Comparison of ENCODE assay signal across 24 mouse cellular contexts in the genomic region with DNA sequence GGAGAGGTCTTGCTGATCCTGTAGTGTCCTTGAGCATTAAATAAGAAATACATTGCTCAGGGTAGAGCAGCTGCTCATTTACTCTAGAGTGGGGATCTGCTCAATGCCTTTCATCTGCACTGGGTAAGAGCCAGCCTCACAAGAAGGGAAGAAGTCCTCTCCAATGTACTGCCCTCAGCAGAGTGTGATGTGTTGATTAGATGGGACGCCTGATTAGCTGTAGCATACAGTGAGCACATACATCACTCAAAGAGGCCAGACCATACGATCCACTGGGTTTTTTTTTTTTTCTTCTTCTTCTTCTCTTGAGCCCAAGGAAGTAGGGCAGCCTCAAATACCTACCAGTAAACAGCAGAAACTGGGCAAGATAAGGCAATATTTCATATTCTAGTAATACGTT.
"Had no signal": no experiment of that assay in that cellular context is flagged by ENCODE, and none has a peak within 500 bp of the region (broad histone marks: within the 10 kb centered on the region; RNA-seq: fewer than 3 reads in every experiment).

No protein-coding gene starts in this region.

- H3K4me1 ChIP-seq: heart, embryonic 10.5 days; heart, embryonic 12.5 days; hindbrain, embryonic 12.5 days; intestine, embryonic 15.5 days had no signal

- H3K9ac ChIP-seq: heart, embryonic 12.5 days; hindbrain, embryonic 12.5 days; hindbrain, embryonic 14.5 days; intestine, embryonic 15.5 days; limb, embryonic 13.5 days; limb, embryonic 15.5 days; liver, embryonic 12.5 days had no signal

- DNase-seq: gastrocnemius, postnatal 14 days; heart, adult 18-20 months; heart, postnatal 10 days; heart, postnatal 4 days; kidney, adult 18-20 months; kidney, adult 8-10 months; kidney, postnatal 10 days; kidney, postnatal 25 days; kidney, postnatal 4 days; left cerebral cortex, postnatal 4 days had no signal

- H3K36me3 ChIP-seq: heart, embryonic 10.5 days; heart, embryonic 12.5 days; hindbrain, embryonic 10.5 days; hindbrain, embryonic 12.5 days; intestine, embryonic 15.5 days; limb, embryonic 13.5 days; limb, embryonic 15.5 days; liver, embryonic 12.5 days had no signal

- H3K27me3 ChIP-seq: heart, embryonic 12.5 days; hindbrain, embryonic 12.5 days; intestine, embryonic 15.5 days; limb, embryonic 13.5 days; limb, embryonic 15.5 days; liver, embryonic 12.5 days had no signal

- H3K4me3 ChIP-seq: heart, embryonic 10.5 days; heart, embryonic 12.5 days; hindbrain, embryonic 10.5 days; hindbrain, embryonic 12.5 days; intestine, embryonic 15.5 days; layer of hippocampus, adult 2 months; left cerebral cortex, adult 2 months; limb, embryonic 13.5 days; limb, embryonic 15.5 days; liver, embryonic 12.5 days had no signal

- H3K4me2 ChIP-seq: heart, embryonic 12.5 days; hindbrain, embryonic 12.5 days; hindbrain, embryonic 14.5 days; intestine, embryonic 15.5 days; limb, embryonic 13.5 days; limb, embryonic 15.5 days; liver, embryonic 12.5 days had no signal

- ATAC-seq: hindbrain, embryonic 16.5 days; inflammation-experienced regulatory T-cells, adult 6 months; intestine, embryonic 15.5 days; intestine, postnatal 0 days; liver, embryonic 12.5 days had no signal

- H3K9me3 ChIP-seq: heart, embryonic 10.5 days; heart, embryonic 12.5 days; hindbrain, embryonic 10.5 days; hindbrain, embryonic 12.5 days; intestine, embryonic 15.5 days; limb, embryonic 13.5 days; limb, embryonic 15.5 days; liver, embryonic 12.5 days had no signal

- H3K27ac ChIP-seq: heart, embryonic 10.5 days; hindbrain, embryonic 10.5 days; hindbrain, embryonic 12.5 days; hindbrain, embryonic 14.5 days; intestine, embryonic 15.5 days; layer of hippocampus, adult 2 months; left cerebral cortex, adult 2 months; limb, embryonic 13.5 days; limb, embryonic 15.5 days; liver, embryonic 12.5 days had no signal
